Mouse (Mus musculus) right cerebral cortex, postnatal 14 days (tissue): ENCODE results near the gene Ppp1r27.
A peak's percentile ranks its signal among the peaks of the same experiment; 100 is the strongest.
"Not testable (repeated sequence)": the region's sequence is repeated elsewhere in the genome, so short reads cannot be mapped to it uniquely, and the experiment has no call there.

Experiments used
- DNase-seq: peaks from one replicate; pipeline ENCODE4 v3.0.0; 2022

Ppp1r27 gene

GRCm38 (mm10) chr11:120550810-120551440, at the start of gene Ppp1r27:
Gene Ppp1r27 (minus strand): TSS chr11:120551132.
- no peak for DNase-seq

GRCm38 (mm10) chr11:120600716-120601115, 49.8 kb upstream of the Ppp1r27 start:
- no peak for DNase-seq

DNA sequence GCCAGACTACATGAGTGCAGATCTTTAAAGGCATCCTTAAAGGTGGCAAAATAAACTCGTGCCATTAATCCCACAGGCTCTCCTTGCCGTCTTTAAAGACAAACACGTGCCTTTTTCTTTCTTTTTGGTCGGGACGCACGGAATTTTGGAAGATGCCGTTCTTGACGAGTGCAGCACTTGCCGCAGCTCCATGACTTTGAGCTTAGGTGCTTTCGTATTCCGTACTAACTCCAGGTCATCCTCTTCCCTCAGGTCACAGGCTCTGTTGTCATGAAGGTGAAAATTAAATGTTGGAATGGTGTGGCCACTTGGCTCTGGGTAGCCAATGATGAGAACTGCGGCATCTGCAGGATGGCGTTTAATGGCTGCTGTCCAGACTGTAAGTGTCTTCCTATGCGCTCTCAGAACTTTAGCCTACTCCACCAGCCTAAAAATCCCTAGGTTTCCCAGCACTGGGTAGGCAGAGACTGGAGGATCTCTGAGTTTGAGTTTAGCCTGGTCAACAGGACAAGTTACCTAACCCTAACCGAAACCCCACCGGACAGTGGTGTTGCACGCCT, 48.1 kb upstream of the Ppp1r27 start:
- no peak for DNase-seq

- DNase-seq: peak; percentile 92
These were observed 47.5 kb upstream of the Ppp1r27 start, which contains the start of the genes Alyref and Anapc11 for GRCm38 (mm10) chr11:120598283-120598989. Gene Alyref (minus strand): TSS chr11:120598365. Gene Anapc11 (plus strand): TSS chr11:120598421.

DNA sequence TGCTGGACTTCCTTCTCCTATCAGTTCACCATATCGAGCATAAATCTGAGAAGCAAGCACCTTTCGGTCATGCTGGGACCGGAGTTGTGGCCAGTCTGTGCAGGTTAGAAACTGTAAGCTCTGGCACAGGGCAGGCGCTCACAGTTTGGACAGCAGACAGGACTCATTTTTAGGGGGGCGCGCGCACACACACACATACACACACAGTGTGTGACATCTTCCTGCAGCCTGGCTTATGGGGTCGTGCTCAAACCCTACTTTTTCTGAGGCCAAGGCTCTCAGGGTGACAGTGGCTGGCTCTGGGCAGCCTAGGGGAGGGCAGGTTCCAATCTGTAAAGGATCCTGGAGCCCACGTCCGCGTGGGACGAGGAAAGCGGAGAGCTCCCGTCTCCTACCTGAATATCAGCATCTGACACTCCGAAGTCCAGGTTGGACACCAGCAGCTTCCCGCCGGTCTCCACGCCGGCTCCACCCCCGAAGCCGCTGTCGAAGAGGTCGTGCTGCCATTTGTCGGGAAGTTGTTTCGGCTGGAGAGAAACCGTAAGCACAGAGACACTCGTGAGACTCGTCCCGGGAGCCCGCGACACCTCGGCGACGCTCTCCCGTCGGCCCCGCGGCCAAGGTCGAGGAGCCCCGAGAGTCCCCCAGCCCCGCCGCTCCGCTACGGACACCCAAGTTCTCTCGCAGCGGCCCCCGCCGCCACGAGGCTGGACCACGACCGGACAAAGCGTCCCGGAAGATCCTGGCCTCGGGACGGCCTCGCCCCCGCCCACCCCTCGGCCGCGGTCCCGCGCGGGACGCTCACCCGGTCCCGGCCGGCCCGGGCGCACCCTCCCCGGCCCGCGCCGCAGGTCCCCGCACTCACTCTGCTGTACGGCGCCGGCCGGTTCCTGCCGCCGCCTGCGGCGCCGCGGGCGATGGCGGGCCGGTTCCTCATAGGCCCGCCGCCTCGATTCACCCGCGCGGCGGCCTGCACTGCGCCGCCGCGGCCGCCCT, 46.6 kb upstream of the Ppp1r27 start:
- no peak for DNase-seq

DNA sequence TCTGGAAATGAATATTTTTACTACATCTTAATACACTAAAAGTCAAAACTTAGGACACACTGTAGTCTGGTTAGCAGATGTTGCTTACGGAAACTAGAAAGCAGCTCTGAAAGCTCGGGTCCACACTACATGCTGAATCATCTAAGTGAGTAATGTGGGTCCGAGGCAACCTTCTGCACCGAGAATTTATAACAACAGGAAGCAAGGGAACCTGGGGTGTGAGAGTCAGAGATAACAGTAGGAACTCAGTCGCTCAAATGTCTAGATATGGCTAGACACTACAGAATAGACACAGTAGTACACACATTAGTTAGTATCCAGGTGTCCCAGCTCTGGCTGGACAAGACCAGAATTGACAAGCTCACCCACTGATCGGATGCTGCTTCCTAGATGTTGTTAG, 37.6 kb upstream of the Ppp1r27 start:
- DNase-seq: no peak

GRCm38 (mm10) chr11:120583937-120584336, 33.0 kb upstream of the Ppp1r27 start:
- DNase-seq: no peak

DNA sequence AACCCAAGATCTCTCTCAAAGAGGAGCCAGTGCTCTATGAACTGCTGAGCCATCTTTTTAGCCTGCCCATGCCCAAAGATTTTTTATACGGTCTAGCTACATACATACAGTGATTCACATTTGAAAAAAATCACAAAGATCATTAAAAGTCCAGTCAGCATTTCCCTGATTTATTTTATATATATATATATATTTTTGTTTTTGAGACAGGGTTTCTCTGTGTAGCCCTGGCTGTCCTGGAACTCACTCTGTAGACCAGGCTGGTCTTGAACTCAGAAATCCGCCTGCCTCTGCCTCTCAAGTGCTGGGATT, 32.0 kb upstream of the Ppp1r27 start:
- not testable (repeated sequence) for DNase-seq

DNA sequence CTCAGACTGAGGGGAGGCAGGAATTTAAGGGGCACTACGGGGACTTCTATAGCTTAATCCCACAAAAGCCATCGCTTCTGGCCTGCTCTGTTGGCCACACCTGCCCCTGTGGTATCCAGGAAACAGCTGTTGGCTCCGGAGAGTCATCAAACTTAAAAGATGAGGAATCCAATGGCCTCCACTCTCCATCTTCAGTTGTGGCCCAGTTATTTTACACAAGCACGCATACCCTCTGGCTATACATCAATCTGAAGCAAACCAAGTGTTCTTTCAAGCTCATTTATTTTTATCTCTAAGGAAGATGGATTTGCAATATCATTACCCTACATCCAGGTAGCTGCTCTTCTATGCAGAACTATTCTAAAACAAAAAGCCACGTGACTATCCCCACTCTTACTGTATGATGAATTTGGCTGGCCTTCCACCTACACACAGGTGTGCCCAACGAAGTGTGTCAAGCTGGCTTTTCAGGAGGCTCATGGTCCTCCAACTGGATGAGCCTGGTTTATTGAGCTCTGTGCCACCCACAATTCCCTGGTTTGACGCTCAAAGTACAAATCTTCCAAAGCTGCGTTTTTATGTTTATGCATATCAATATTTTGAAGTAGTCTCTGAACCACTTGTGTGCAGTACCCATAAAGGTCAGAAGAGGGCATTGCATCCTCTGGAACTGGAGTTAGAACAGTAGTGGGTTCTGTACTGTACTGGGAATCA, 31.5 kb upstream of the Ppp1r27 start:
- DNase-seq: no peak

GRCm38 (mm10) chr11:120581490-120582267, 30.7 kb upstream of the Ppp1r27 start, which contains the start of gene Arhgdia:
Gene Arhgdia (minus strand): TSS chr11:120581624.
- DNase-seq: peak; percentile 90

DNA sequence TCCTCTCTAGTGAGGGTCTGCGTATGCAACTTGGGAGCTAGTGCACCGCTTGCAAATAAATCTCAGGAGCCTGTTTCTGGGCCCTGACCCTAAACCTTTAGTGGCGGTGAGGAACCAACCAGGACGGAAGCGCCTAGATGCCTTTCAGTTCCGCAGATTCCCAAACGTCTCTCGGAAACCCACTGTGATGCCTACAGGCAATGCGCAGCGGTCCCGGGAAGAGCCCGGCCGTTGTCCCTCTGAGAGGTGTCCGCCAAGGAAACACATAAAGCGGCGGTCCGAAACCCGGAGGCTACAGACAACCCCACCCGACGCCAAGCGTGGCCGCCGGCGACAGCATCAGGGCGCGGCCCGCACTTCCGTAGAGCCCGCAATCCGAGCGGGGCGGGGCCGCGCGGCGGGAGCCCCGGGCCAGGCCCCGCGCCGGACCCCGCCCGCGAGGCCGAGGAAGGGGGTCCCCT, 30.0 kb upstream of the Ppp1r27 start:
- DNase-seq: peak; percentile 37

GRCm38 (mm10) chr11:120580190-120580589, 29.3 kb upstream of the Ppp1r27 start:
- no peak for DNase-seq

DNA sequence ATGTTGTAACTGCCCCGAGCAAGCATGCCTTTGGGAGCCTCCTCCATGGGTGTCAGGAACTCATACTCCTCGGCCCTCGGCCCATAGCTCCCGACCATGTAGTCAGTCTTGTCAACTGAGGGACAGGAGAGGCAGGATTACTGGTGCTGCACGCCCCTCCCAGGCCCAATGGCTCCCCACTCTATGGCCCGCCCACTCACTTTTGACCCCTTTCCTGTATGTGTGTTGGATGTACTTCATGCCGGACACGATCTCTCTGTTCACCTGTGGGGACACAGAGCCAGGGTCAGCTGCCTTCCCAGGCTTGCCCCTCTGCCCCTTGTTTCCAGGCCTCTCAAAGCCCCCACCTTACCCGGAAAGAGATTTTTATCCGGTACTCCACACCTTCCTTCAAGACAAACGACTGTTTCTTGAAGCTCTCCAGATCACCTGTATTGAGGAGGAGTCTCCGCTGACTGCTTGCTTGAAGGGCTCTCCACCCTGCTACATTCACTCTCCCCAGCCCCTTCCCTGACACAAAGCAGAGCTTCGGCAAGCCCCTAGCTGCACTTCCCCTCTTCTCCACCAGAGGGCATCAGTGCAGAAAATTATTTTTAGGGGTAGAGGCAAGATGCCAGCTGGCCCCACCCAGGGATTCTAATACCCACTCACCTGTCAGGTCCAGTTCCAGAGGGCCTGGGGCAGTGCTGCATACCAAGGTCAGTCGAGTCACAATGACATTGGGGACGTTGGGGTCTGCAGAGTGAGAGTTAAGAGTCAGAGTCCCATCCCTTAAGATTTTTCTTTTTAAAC, 28.6 kb upstream of the Ppp1r27 start:
- DNase-seq: peak; percentile 79

DNA sequence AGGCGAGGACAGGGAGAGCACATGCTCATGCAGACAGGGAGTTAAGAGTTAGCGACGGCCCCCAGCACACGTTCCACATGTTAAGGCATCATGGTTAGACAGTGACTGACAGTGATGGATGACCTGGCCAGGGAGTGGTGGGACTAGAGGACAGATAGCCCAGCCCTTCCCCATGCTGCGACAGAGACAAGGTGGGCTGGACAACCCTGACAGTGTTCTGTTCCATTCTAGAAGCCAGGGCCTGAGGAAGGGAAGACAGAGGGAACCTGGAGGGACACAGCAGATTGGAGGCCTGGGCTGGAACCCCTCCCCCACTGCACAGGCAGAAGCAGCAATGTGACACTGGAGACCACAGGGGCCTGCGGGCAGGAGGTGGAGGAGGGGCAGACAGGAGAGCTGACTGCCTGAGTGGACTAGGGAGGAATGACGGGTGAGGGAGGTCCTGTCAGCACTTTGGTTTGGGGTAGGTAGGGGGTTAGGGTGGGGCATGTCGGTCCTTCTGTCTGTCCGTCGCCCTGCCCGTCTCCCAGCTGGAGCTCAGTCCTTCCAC, 27.8 kb upstream of the Ppp1r27 start:
- DNase-seq: no peak

- no peak for DNase-seq
These were observed 27.2 kb upstream of the Ppp1r27 start for GRCm38 (mm10) chr11:120578024-120578693.

- peak; percentile 37 for DNase-seq
These were observed 26.5 kb upstream of the Ppp1r27 start for GRCm38 (mm10) chr11:120577211-120578023.

GRCm38 (mm10) chr11:120576365-120576981, 25.5 kb upstream of the Ppp1r27 start:
- no peak for DNase-seq

DNA sequence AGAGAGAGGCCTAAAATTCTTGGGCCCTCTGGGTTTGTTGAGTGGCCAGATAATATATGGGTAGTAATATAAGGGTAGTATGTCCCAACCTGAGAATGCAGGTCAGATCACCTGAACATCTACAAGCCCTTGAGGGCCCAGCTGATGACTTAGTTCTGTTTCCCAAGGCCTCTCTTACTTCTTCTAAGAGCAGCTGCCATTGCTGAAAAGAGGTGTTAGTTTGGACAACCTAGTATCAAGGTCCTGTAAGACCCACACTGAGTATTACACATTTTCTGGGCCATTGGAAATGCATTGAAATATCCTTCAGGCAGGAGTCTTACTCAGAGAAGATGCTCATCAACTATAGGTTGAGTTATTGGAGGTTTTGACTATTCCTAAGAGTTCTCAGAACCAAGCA, 25.0 kb upstream of the Ppp1r27 start:
- no peak for DNase-seq
